Mouse (Mus musculus) liver, postnatal 0 days (tissue): ENCODE measurements around the gene Nup54. TPM values are rescaled to one million over a fixed set of nuclear protein-coding genes. Genes with fewer than 3 reads are reported as not detected.
A peak's percentile ranks its signal among the peaks of the same experiment; 100 is the strongest.

ENCODE experiments used
- ATAC-seq: fragments of 200-750 bp; cut with Nextera tagmentation; 2 replicates; pipeline ENCODE4 v1.8.0; 2017; ENCODE audit warnings: mild to moderate bottlenecking, moderate library complexity
- DNase-seq: peaks from one replicate; pipeline ENCODE4 v3.0.0-alpha.2; 2016
- H3K27ac ChIP-seq: fragments of 300-500 bp; sonication (generic); 2 replicates; pipeline ENCODE4 v1.5.1; 2014; ENCODE audit warnings: antibody characterized with exemption, moderate library complexity, mild to moderate bottlenecking, low read depth
- H3K27me3 ChIP-seq: fragments of 300-500 bp; sonication (generic); 2 replicates; pipeline ENCODE4 v1.6.1; 2014; ENCODE audit warnings: low read length, control low read depth, mixed read lengths; ENCODE audit not compliant: insufficient read depth
- H3K36me3 ChIP-seq: fragments of 300-500 bp; sonication (generic); replicated peaks from 2 replicates; pipeline ENCODE4 v1.6.1; 2014; ENCODE audit warnings: mild to moderate bottlenecking, control low read depth, low read length, moderate library complexity, mixed read lengths; ENCODE audit not compliant: insufficient read depth
- H3K4me1 ChIP-seq: fragments of 300-500 bp; sonication (generic); 2 replicates; pipeline ENCODE4 v1.6.1; 2014; ENCODE audit warnings: antibody characterized with exemption, mild to moderate bottlenecking, control low read depth; ENCODE audit not compliant: insufficient read depth
- H3K4me2 ChIP-seq: fragments of 300-500 bp; sonication (generic); 2 replicates; pipeline ENCODE4 v1.6.1; 2014; ENCODE audit warnings: low read depth, mild to moderate bottlenecking, low read length, moderate library complexity, mixed read lengths
- H3K4me3 ChIP-seq: fragments of 300-500 bp; sonication (generic); 2 replicates; pipeline ENCODE4 v1.5.1; 2014; ENCODE audit warnings: low read depth, low read length
- H3K9ac ChIP-seq: fragments of 300-500 bp; sonication (generic); replicated peaks from 2 replicates; pipeline ENCODE4 v1.6.1; 2014; ENCODE audit warnings: mild to moderate bottlenecking, moderate library complexity
- H3K9me3 ChIP-seq: fragments of 300-500 bp; sonication (generic); 2 replicates; pipeline ENCODE4 v1.6.1; 2016; ENCODE audit warnings: mild to moderate bottlenecking, control low read depth, low read length, mixed read lengths
- CTCF ChIP-seq: sonication (generic); IDR thresholded peaks from 2 replicates; pipeline ENCODE4 v1.5.1; 2016; ENCODE audit warnings: antibody characterized with exemption, low read depth
- EP300 ChIP-seq: IDR thresholded peaks from 2 replicates; pipeline ENCODE4 v1.6.1; 2016; ENCODE audit warnings: antibody characterized with exemption, low read depth, mild to moderate bottlenecking
- whole genome bisulfite sequencing: fragments of 180-500 bp; shearing (Covaris S2); extraction: QIAGEN DNeasy Blood & Tissue Kit; methylation state at CpG from one replicate; pipeline ENCODE4 v1.1.7; 2014; ENCODE audit not compliant: insufficient replicate concordance; 5-methylcytosine and 5-hydroxymethylcytosine counted together
- polyA plus RNA-seq: library from polyadenylated mRNA; unstranded; fragments of >200 nt; fragmentation: Nextera tagmentation; extraction: Ambion mirVana; gene quantifications from 2 replicates; pipeline ENCODE4 v1.2.1, GENCODE M21; 2015

Gene Nup54
- 14.4 and 15.2 TPM in 2 replicates for polyA plus RNA-seq

DNA sequence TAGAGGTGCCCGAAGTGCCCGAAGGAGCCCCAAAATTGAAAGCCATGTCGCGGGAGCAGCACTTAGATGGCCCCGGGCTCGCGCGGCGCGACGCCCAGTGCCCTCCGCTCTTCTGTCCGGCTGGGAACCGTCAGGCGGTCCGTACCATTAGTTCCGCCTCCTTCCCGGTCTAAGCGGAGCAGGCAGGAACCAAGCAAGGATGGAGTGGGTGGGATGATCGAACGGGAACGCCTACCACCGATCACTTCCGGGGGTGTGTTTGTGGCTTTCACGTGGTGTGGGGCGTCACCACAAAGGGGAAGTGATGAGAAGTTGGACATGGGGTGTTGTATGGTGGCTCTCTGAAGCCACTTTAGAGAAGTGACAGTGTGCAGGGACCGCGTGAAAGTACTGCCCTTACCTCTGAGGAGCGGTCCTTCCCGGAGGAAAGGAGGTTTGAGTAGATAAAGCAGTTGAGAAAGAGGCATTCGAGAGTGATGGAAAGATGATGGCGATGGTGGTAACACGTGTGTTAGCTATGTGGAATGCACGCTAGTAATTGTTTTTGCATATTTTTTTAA lies at the start of gene Nup54:
TSS of gene Nup54 (minus strand) at position 195 of the 560 bp plus-strand sequence.
- Histone ChIP-seq H3K9me3 (no peaks in the 10 kb centered on the region), H3K4me1 (peaks cover 14% of the 10 kb centered on the region), H3K27ac (peak within 1 kb of the TSS; percentile 92), H3K27me3 (no peaks in the 10 kb centered on the region), H3K36me3 (peaks cover 4% of the 10 kb centered on the region; the same call in 1 of the 2 replicates), H3K4me3 (peak within 1 kb of the TSS; percentile 88), H3K4me2 (peak within 1 kb of the TSS; percentile 94), H3K9ac (peak within 1 kb of the TSS; percentile 91)
- ATAC-seq: peak; percentile 98
- TF ChIP-seq CTCF: no peak
- TF ChIP-seq EP300: peak; percentile 73
- peak; percentile 97 for DNase-seq
- WGBS: 1% methylated on average over 34 of the region's 34 CpGs

DNA sequence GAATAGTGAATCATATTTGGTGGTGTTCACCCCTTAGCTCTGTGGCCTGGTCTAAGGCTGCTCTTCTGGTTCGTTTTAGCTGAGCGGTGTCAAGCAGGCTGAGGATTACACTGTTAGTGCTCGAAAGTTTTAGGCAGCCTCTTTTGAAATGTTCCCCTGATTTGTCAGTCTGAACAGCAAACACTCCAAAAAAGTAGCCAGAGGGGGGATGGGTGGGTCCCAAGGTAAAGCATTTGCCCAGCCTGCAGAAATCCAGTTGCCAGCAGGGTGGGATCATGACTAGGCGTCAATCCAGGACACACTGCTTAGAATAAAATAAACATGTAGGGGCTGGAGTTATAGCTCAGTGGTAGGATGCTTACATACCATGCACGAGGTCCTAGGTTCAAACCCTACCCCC lies 37.8 kb upstream of the Nup54 start:
- Histone ChIP-seq H3K4me1 (no peaks in the 10 kb centered on the region; the same call in none of the 2 replicates), H3K9ac (no peak overlapping the region), H3K27me3 (no peaks in the 10 kb centered on the region), H3K36me3 (peaks cover 11% of the 10 kb centered on the region; the same call in 1 of the 2 replicates), H3K4me2 (no peak overlapping the region), H3K9me3 (no peaks in the 10 kb centered on the region), H3K27ac (no peak overlapping the region), H3K4me3 (no peak overlapping the region)
- ATAC-seq (no peak), DNase-seq (no peak)
- WGBS: 69% methylated on average over 5 of the region's 5 CpGs
- TF ChIP-seq CTCF (no peak), EP300 (no peak)

DNA sequence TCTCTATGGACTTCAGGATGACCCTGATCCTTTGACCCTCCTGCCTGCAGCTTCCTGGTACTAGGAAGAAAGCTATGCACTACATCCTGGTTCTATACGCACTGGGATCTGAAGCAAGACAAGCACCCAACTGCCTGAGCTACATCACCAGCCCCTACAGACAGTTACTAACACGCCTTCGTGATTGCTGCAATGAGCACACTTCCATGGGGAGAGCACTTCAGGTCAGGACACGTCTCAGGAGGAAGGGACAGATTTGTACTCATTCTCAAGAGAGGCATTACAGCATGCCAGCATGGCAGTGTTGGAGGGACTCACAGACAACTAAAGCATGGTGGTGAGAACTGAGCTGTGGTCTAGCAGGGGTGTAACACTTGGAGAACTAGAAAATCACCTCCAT lies 36.5 kb upstream of the Nup54 start:
- TF ChIP-seq CTCF (no peak), EP300 (no peak)
- no peak for DNase-seq
- H3K4me3 ChIP-seq: no peak overlapping the region
- H3K27ac ChIP-seq: no peak overlapping the region
- H3K4me2 ChIP-seq: no peak overlapping the region
- H3K9me3 ChIP-seq: no peaks in the 10 kb centered on the region
- no peak overlapping the region for H3K9ac ChIP-seq
- no peaks in the 10 kb centered on the region for H3K27me3 ChIP-seq
- ATAC-seq: no peak
- peaks cover 4% of the 10 kb centered on the region for H3K4me1 ChIP-seq
- WGBS: 87% methylated on average over 4 of the region's 4 CpGs
- peaks cover 11% of the 10 kb centered on the region; the same call in 1 of the 2 replicates for H3K36me3 ChIP-seq

DNA sequence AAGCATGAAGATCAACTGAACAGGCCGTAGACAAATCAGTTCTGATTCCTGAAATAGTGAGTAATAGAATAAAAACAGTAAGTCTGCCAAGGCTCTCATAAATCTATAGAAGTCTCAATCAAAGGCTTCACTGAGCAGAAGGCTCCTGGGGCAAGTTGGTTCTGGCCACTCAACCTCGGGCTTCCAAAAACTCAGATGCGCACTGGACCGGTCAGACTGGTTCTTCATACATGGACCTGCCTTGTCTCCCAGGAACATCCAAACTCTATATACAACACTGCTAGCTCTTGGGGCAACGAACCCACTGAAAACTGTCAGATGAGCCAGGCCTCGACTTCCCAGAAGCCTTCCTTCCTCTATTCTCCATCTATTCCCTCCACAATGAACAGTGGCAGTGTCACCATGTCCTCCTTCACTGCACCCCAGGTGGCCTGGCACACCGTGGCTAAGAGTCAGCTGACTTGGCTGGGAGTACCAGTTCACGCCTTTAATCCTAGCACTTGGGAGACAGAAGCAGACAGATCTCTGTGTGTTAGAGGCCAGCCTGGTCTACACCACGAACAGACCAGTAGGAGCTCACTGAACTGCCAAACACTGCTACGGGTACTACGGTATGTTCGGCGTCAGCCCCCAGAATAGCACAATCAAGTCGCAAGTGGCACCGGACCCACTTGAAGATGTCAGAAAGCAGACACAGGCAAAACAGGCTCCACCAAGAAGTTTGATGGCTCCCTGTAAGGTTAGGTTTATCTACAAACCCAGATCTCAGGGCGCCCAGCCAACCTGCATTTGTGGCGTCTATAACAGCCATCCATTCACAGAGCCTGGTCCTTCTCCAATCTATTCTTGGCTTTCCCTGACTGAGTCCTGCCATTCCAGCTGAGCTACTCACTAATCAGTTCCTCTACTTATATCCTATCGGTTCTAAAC lies 34.4 kb upstream of the Nup54 start:
- H3K27me3 ChIP-seq: no peaks in the 10 kb centered on the region
- peaks cover 4% of the 10 kb centered on the region for H3K4me1 ChIP-seq
- TF ChIP-seq EP300: no peak
- no peak for TF ChIP-seq CTCF
- H3K36me3 ChIP-seq: peaks cover 11% of the 10 kb centered on the region; the same call in 1 of the 2 replicates
- ATAC-seq (no peak), DNase-seq (no peak)
- H3K4me2 ChIP-seq: no peak overlapping the region
- 83% methylated on average over 18 of the region's 18 CpGs for WGBS
- no peak overlapping the region for H3K4me3 ChIP-seq
- H3K9me3 ChIP-seq: no peaks in the 10 kb centered on the region
- H3K27ac ChIP-seq: no peak overlapping the region
- H3K9ac ChIP-seq: no peak overlapping the region

DNA sequence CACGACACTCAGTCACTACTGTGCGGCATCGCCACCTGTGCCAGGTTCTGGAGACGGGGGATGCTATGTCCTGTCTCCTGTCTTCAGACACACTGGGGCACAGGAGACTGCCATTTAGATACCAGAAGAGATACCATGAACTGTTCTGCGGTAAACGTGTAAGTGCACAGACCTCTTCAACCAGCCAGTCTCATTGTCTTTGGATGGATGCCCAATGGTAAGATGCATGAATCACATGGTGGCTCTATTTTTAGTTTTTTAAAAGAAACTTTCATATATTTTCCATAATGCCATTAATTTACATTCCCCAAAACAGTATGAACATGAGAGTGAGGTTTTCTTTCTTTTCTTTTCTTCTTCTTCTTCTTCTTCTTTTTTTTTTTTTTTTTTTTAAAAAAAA lies 33.2 kb upstream of the Nup54 start:
- DNase-seq (no peak), ATAC-seq (no peak)
- Histone ChIP-seq H3K36me3 (peaks cover 11% of the 10 kb centered on the region; the same call in 1 of the 2 replicates), H3K4me1 (peaks cover 4% of the 10 kb centered on the region), H3K27ac (no peak overlapping the region), H3K4me2 (no peak overlapping the region), H3K9ac (no peak overlapping the region), H3K4me3 (no peak overlapping the region), H3K27me3 (no peaks in the 10 kb centered on the region), H3K9me3 (no peaks in the 10 kb centered on the region)
- TF ChIP-seq CTCF: no peak
- 79% methylated on average over 6 of the region's 6 CpGs for WGBS

DNA sequence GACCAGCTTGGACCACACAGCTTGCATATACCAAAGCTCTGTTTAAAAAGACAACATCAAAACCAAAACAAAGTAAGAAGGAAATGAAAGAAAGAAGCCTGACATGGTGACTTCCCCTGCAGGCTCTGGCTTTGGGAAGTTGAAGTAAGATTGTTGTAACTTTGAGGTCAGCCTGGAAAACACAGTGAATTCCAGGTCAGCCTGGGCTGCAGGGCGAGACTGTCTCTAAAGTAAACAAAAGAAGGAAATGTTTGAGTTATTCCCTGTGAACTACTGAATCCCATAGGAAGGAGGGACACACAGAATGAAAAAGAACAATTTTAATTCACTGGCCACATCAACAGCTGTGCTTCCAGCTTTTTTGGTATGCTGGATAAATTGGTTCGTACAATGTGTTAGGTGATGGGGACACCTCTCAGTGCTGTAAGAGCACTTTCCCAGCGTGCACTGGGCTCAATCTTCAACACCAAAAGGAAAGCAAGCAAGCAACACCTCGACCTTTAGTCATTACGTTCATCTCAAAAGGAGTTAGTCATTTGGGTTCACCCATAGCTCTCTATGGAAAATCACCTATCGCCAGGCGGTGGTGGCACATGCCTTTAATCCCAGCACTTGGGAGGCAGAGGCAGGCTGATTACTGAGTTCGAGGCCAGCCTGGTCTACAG lies 32.2 kb upstream of the Nup54 start:
- peak overlapping the region; percentile 9; the same call in 1 of the 2 replicates for H3K27ac ChIP-seq
- H3K27me3 ChIP-seq: no peaks in the 10 kb centered on the region
- no peak overlapping the region for H3K4me3 ChIP-seq
- 0 out of 2 replicates have a peak overlapping the region, but pooled peaks have one; percentile 7 for H3K4me2 ChIP-seq
- DNase-seq (no peak), ATAC-seq (no peak)
- WGBS: 61% methylated on average over 8 of the region's 8 CpGs
- H3K9ac ChIP-seq: no peak overlapping the region
- peaks cover 4% of the 10 kb centered on the region for H3K4me1 ChIP-seq
- TF ChIP-seq CTCF: no peak
- no peak for TF ChIP-seq EP300
- peaks cover 9% of the 10 kb centered on the region; the same call in 1 of the 2 replicates for H3K36me3 ChIP-seq
- no peaks in the 10 kb centered on the region for H3K9me3 ChIP-seq
